Mouse (Mus musculus) spleen, embryonic (tissue): Measurements from ENCODE around the gene Car8.
"Not testable (repeated sequence)": the region's sequence is repeated elsewhere in the genome, so short reads cannot be mapped to it uniquely, and the experiment has no call there.

Experiments used
- CTCF ChIA-PET: fragments of 350-600 bp; sonication (Branson Sonifier 250); formaldehyde crosslinking; loops from one replicate; lab custom pipeline; 2022; lab: Charles Lee

Gene Car8

DNA sequence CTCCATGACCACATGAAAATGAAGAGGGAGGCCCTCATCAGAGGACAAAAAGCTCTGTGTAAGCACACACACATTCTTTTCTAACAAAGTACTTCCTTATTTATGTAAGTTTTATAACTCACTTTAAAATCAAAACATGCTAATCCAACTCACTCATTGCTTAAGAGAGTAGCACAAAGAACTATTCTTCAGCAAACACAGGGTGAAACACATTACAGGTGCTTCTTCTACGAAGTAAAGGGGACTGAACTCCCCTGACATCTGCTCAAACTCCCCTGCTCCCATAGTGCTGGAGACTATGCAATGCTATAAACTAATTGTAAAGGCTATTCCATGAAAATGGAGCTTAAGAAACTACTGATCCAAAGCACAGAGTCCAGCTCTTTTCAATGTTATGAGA, 35.5 kb downstream of the Car8 start:
- CTCF ChIA-PET, result no interaction called here

- CTCF ChIA-PET, result no interaction called here
Observed at GRCm38 (mm10) chr4:8201631-8202030, 37.2 kb downstream of the Car8 start.

- CTCF ChIA-PET, result no interaction called here
Observed at GRCm38 (mm10) chr4:8200081-8200480, 38.8 kb downstream of the Car8 start.

DNA sequence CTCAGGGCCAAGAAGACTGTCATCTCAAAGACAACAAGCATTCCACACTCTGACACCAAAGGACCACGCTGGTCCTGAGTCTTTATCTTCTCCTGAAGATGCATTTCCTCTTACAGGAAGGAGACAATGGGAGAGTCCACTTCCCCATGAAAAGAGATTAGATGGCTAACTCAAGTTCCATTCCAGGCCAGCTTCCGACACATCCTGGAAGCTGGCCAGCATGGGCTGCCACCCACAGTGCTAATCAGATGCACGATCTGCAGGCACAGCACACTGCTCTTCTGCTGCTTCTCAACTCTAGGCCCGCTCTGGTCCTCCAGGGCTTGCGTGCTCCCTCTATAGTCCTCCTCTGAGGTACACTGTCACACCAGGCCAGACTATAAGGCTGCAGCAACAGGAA, 40.8 kb downstream of the Car8 start:
- CTCF ChIA-PET, result no interaction called here

DNA sequence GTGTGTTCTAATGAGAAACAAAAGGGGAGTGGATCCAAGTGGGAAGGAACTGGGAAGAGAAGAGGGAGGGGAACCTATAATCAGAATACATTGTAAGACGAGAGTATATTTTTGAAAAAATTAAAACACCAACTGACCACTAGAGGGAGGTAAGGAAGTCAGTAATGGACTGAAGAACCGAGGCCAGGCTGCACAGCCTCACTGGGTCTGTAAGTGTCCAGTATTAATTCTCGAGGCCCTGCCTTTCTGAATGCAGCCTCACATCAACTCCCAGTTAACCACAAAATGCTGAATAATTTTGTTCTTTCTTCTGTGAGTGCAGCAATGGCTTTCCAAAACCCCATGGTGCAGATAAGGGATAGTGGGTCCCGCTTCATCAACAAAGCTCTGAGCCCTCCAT, 48.4 kb downstream of the Car8 start:
- CTCF ChIA-PET, result no interaction called here

GRCm38 (mm10) chr4:8186921-8187687, 51.7 kb downstream of the Car8 start:
- CTCF ChIA-PET, result no interaction called here

GRCm38 (mm10) chr4:8180576-8180975, 58.3 kb downstream of the Car8 start:
- CTCF ChIA-PET, result interaction anchor here (0.8 kb wide), 1 partner anchor 391 kb away, joined by 3 read pairs; no protein-coding TSS in a partner anchor

DNA sequence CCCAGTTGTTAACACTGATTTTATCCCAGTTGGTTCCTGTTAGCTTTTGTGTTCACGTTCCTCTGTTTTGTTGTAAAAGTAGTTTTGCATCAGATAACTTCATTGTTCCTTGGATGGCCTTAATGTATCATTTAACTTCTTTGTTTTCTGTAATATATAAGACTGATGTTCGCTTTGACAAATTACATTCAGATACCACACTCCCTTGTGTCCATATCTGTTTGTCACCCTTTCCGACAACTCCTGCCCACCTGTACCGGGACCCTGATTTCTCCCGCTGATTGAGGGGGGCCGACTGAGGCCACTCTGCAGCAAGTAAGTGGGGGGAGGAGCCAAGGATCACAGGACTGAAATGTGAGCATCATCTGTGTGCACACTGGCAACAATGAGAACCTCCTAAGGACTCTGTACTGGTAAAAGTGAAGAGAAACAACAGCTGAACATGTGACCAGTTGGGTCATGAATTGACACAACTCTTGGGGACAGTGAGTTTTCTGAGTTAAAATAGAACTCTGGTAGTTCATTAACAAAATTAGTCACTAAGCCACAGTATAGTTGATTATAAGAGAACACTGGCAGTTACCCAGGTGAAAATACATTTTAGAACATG, 84.1 kb downstream of the Car8 start:
- CTCF ChIA-PET, result interaction anchor here (0.6 kb wide), 1 partner anchor 46 kb away, joined by 3 read pairs; no protein-coding TSS in a partner anchor

- CTCF ChIA-PET, result not testable (repeated sequence)
Observed at GRCm38 (mm10) chr4:8153926-8154325, 84.9 kb downstream of the Car8 start.

GRCm38 (mm10) chr4:8137403-8137802, 101.4 kb downstream of the Car8 start:
- CTCF ChIA-PET, result no interaction called here

- CTCF ChIA-PET, result no interaction called here
Observed at GRCm38 (mm10) chr4:8132024-8132423, 106.8 kb downstream of the Car8 start.

DNA sequence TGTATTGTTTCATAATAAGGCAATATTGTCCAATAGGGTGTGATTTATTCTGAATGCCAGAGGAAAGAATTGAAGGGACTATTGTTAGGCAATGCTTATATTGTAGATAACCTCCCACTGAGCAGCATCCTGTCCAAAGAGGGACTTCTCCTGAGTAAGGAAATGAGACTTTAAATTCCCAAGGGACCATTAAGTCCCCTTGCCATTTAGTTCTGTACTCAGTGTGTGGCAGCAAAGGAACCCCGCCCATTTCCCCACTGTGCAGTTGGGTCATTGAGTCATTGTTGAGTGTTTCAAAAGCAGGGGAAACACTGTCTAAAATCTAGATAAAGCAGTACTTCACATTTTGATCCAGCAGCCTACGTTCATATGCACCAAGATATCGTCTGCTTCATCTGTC, 125.3 kb downstream of the Car8 start:
- CTCF ChIA-PET, result no interaction called here

DNA sequence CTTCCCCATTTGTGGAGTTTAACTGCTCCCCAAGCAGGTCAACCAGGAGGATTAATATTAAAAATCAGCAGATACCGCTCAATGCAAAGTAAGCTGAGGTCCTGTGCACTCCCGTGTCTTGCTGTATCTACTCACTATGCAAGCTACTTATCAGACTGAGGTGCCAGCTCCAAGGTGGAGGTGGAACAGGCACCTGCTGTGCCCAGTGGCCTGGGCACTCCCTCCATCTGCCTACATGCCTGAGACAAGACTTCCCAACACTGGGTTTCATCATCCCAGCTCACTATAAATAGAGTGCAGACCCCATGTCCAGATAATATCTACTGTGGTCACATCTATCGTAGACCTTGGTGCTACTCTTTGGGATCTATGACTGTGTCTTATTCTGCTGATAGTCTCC, 127.0 kb downstream of the Car8 start:
- CTCF ChIA-PET, result no interaction called here

- CTCF ChIA-PET, result no interaction called here
Observed at GRCm38 (mm10) chr4:8109906-8110567, 128.8 kb downstream of the Car8 start.

DNA sequence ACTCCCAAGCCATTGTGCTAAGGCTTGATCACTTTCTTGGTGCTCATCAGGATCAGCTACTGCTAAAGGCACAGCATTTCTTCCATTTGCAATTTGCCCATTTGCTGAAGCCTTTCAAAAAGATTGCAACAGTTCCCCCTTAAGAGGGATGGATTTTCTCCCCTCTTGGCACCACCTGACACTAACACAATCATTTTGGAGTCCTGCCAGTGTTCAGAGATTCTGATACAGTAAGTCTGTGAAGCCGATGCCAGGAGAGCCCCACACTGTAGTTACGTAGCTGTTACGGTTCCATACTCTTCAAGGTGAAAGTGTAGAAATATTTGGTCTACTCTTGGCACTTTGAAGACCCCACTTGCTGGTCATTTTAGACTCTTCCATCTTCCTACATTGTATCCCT, 137.4 kb downstream of the Car8 start:
- CTCF ChIA-PET, result no interaction called here

- CTCF ChIA-PET, result no interaction called here
Observed at GRCm38 (mm10) chr4:8098084-8098483, 140.8 kb downstream of the Car8 start.

GRCm38 (mm10) chr4:8097683-8098082, 141.2 kb downstream of the Car8 start:
- CTCF ChIA-PET, result no interaction called here

DNA sequence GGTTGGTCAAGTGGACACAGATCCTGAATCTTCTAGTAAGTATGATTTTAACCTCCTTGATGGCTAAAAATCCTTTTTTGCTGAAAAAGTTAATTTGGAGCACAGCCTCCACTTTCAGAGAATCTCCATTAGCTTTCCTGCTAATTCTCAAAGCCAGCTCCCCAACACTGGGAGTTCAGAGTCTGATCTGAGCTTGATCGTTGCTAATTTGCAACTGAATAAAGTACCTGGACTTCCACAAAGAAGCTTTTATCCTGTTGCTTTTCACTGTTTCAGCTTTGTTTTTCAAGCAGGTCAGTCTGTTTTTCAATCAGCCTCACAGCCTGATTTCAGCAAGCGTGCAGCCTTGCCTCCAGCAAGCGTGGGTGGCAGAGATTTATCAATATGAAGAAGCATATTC, 145.3 kb downstream of the Car8 start:
- CTCF ChIA-PET, result not testable (repeated sequence)
